Mouse (Mus musculus) midbrain, embryonic 10.5 days (tissue): Measurements from ENCODE around the gene Strada. TPM values are rescaled to one million over a fixed set of nuclear protein-coding genes. Genes with fewer than 3 reads are reported as not detected.

Experiments
- DNase-seq: peaks from one replicate; pipeline ENCODE4 v3.0.0-alpha.2; 2017; ENCODE audit warnings: low spot score
- H3K27ac ChIP-seq: fragments of 300-500 bp; sonication (generic); replicated peaks from 2 replicates; pipeline ENCODE4 v1.5.1; 2016; ENCODE audit warnings: mild to moderate bottlenecking
- H3K27me3 ChIP-seq: fragments of 300-500 bp; sonication (generic); 2 replicates; pipeline ENCODE4 v1.6.1; 2016; ENCODE audit warnings: low read depth, mild to moderate bottlenecking; ENCODE audit not compliant: poor library complexity, severe bottlenecking
- H3K36me3 ChIP-seq: fragments of 300-500 bp; sonication (generic); 2 replicates; pipeline ENCODE4 v1.6.1; 2016; ENCODE audit warnings: mild to moderate bottlenecking, moderate library complexity
- H3K4me1 ChIP-seq: fragments of 300-500 bp; sonication (generic); 2 replicates; pipeline ENCODE4 v1.6.1; 2016
- H3K4me3 ChIP-seq: fragments of 300-500 bp; sonication (generic); 2 replicates; pipeline ENCODE4 v1.5.1; 2016; ENCODE audit warnings: mild to moderate bottlenecking, moderate library complexity
- H3K9me3 ChIP-seq: fragments of 300-500 bp; sonication (generic); replicated peaks from 2 replicates; pipeline ENCODE4 v1.6.1; 2016; ENCODE audit warnings: mild to moderate bottlenecking
- WGBS: fragments of 180-500 bp; shearing (Covaris S2); methylation state at CpG from one replicate; pipeline ENCODE4 v1.1.7; 2016; 5-methylcytosine and 5-hydroxymethylcytosine counted together
- polyA plus RNA-seq: library from polyadenylated mRNA; unstranded; fragments of >200 nt; fragmentation: Nextera tagmentation; extraction: Ambion mirVana; gene quantifications from 2 replicates; pipeline ENCODE4 v1.2.1, GENCODE M21; 2016

Gene Strada
- polyA plus RNA-seq, 1 experiment from 2014 or later: 42.4 TPM

DNA sequence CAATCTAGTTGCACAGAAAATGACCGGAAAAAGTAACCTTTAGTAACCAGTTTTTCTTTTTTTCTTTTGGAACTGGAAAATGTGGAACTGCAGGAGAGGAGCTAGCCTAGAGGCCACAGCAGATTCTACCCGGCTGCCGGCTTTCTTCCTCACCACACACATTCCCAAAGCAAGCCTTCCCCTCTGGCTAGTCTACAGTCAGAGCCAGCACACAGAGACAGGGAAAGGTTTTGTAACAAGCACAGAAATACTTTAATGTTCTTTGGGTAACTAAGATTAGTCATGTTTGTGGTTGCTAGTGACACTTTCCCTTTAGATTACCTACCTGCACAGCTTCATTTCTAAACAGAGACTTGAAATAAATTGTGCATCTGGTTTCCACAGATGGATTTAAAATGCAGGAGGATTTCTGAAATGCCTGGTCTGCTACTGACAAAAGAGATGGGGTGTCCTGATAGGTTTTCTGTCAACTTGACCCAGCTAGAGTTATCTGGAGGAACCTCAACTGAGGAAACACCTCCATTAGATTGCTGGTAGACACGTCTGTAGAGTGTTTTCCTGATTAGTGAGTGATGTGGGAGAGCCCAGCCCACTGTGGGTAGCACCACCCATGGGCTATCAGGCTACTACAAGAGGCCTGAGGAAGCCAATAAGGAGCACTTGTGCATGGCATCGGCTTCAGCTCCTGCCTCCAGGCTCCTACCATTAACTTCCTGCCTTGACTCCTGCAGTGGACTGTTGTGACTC is 23.8 kb downstream of the Strada start:
- H3K27me3 ChIP-seq: no peaks in the 10 kb centered on the region
- WGBS: 83% methylated on average over 5 of the region's 5 CpGs
- DNase-seq: no peak

DNA sequence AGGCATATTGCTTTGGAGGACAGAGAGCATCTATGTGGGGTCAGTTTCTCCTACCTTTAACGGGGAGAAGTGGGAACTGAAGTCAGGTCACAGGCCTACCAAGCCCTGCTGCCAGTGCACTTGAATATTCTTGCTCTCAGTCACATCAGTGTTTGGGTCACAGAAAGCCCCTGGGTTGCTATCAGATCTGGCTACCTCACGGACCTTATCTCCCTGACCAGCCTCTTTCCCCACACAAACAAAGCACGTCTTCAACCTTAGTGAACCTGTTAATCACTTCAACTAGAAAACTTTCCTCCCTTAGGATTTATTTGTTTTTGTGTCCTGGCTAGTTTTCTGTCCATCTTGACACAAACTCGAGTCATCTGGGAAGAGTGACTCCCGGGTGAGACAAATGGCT is 25.6 kb downstream of the Strada start:
- Histone ChIP-seq H3K4me3 (no peak overlapping the region), H3K4me1 (0 out of 2 replicates have a peak, but pooled peaks cover 3% of the 10 kb centered on the region), H3K27me3 (no peaks in the 10 kb centered on the region), H3K9me3 (no peaks in the 10 kb centered on the region), H3K27ac (no peak overlapping the region), H3K36me3 (peaks cover 19% of the 10 kb centered on the region)
- 87% methylated on average over 5 of the region's 5 CpGs for WGBS
- DNase-seq: no peak

More for the DNA sequence above, 23.8 kb downstream of the Strada start:
- H3K4me1 ChIP-seq: 0 out of 2 replicates have a peak, but pooled peaks cover 3% of the 10 kb centered on the region
- H3K9me3 ChIP-seq: no peaks in the 10 kb centered on the region
- peaks cover 19% of the 10 kb centered on the region for H3K36me3 ChIP-seq
- H3K4me3 ChIP-seq: no peak overlapping the region
- no peak overlapping the region for H3K27ac ChIP-seq

DNA sequence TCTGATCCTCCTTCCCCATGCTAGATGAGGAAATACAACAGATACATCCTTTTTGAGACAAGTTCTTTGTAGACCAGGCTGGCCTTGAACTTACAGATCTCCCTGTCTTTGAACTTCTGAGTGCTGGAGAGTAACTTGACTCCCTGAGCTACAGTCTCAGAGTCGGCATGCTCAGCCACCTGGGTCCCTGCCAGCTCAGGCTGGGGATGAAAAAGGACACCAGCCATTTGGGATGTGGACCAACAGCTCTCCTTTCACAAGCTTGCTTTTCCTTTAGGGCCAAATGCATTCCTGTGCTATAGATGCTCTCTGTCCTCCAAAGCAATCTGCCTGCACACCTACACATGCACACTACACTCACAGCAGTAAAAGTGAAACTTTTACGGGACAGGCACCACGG is 26.9 kb downstream of the Strada start:
- H3K27ac ChIP-seq: no peak overlapping the region
- H3K4me3 ChIP-seq: no peak overlapping the region
- DNase-seq: no peak
- 0 out of 2 replicates have a peak, but pooled peaks cover 3% of the 10 kb centered on the region for H3K4me1 ChIP-seq
- WGBS: 80% methylated on average over 3 of the region's 3 CpGs
- peaks cover 30% of the 10 kb centered on the region for H3K36me3 ChIP-seq
- H3K9me3 ChIP-seq: no peaks in the 10 kb centered on the region
- no peaks in the 10 kb centered on the region for H3K27me3 ChIP-seq

DNA sequence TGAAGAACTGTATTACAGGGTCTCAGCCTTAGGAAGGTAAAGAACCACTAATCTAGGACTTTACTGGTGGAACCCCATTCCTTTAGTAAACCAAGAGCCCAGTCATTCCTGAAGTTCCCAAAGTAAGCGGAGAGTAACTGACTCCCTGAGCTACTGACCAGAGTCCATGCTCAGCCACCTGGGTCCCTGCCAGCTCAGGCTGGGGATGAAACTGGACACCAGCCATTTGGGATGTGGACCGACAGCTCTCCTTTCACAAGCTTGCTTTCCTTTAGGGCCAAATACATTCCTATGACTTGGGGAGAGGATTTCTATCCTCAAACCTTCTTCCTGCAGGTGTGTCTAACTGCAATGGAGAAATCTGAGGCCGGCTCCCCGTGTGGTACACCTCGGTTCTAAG is 27.6 kb downstream of the Strada start:
- no peaks in the 10 kb centered on the region for H3K9me3 ChIP-seq
- H3K27ac ChIP-seq: no peak overlapping the region
- DNase-seq: no peak
- H3K4me3 ChIP-seq: no peak overlapping the region
- no peaks in the 10 kb centered on the region for H3K27me3 ChIP-seq
- peaks cover 37% of the 10 kb centered on the region for H3K36me3 ChIP-seq
- no peaks in the 10 kb centered on the region for H3K4me1 ChIP-seq
- 84% methylated on average over 5 of the region's 5 CpGs for WGBS

DNA sequence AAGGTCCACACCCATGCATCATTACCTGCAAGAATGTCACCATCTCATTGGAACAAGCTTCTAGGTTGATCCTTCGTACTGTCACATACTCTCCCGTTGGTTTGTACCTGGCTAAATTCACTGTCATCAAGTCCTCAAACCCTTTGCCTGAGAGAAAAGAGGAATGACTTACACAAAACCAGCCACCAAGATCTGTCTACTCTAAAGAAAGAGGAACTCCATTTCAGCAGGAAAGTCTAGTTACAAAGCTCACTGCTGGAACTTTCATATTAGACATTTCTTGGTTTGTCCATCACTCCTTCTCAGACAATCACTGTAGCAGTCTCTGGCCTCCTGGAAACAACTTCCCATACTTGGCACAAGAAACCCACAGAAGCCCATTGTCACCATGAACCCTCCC is 28.7 kb downstream of the Strada start:
- Histone ChIP-seq H3K9me3 (no peaks in the 10 kb centered on the region), H3K27ac (no peak overlapping the region), H3K36me3 (peaks cover 42% of the 10 kb centered on the region), H3K4me1 (no peaks in the 10 kb centered on the region), H3K27me3 (no peaks in the 10 kb centered on the region), H3K4me3 (no peak overlapping the region)
- 95% methylated on average over 2 of the region's 2 CpGs for WGBS
- no peak for DNase-seq

DNA sequence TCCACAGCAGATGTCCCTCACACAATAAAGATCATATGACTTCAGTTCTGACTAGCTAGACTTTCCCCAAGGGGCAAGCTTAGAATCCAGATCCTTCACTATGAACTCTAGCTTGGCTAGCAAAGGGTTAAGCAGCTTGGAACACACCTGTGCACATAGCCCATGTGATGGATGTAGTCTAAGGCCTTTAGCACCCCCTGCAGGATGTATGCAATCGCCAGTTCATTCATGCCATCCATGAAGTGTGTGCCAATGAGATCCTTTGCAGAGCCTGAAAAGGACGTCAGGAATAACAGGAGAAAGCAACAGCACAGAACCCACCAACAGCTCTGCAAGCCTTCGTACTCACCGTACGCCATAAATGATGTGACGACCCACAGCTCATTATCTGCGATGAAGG is 31.2 kb downstream of the Strada start:
- no peaks in the 10 kb centered on the region for H3K27me3 ChIP-seq
- no peaks in the 10 kb centered on the region for H3K9me3 ChIP-seq
- no peak overlapping the region for H3K27ac ChIP-seq
- no peak for DNase-seq
- H3K4me3 ChIP-seq: no peak overlapping the region
- WGBS: 83% methylated on average over 7 of the region's 7 CpGs
- peaks cover 66% of the 10 kb centered on the region for H3K36me3 ChIP-seq
- no peaks in the 10 kb centered on the region for H3K4me1 ChIP-seq

DNA sequence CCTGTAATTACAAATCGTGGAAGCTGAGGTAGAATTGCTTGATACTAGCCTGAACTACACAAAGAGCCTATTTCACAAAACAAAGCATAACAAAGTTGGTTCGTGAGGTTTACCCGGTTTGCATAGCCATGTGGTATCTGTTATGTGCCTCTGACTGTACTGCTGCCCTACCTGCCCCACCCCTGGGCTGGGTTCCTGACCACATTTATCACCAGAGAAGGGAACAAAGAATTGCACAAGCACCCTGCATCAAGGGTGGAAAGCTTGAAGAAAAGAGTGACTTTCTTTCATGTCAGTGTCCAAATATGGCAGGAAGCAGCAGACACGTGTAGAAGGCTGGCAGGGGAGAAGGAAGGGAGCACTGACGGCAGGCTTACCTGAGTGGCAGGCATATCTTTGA is 34.5 kb downstream of the Strada start:
- no peak overlapping the region for H3K4me3 ChIP-seq
- no peak overlapping the region for H3K27ac ChIP-seq
- DNase-seq: no peak
- H3K9me3 ChIP-seq: no peaks in the 10 kb centered on the region
- no peaks in the 10 kb centered on the region for H3K4me1 ChIP-seq
- H3K27me3 ChIP-seq: no peaks in the 10 kb centered on the region
- peaks cover 86% of the 10 kb centered on the region for H3K36me3 ChIP-seq
- WGBS: 89% methylated on average over 5 of the region's 5 CpGs

DNA sequence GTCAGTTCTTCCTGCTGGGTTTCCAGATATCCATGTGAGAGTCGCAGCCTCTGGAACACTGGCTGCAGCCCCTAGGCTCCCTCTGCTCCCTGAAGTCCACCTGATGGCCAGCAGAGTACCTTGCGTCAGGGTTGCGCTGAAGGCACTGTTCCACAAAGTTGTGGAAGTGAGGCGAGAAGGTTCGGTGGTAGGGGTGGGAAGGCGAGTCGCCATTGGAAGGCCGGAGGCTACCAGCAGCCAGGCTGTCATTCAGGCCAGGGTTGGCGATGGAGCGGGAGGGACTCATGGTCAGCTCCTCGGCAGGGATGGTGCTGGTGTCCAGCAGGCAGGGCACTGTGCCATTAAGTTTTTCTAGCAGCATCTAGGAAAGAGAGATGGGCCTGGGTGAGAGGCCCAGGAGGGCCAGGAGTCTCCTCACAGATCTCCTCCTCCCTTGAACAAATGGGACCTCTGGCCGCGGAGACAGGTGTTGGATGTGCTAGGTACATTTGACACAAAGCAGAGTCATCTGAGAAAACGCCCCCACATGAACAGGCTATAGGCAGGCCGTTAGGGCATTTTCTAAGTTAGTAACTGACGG is 37.3 kb downstream of the Strada start:
- no peaks in the 10 kb centered on the region for H3K27me3 ChIP-seq
- H3K4me3 ChIP-seq: no peak overlapping the region
- 89% methylated on average over 16 of the region's 16 CpGs for WGBS
- H3K4me1 ChIP-seq: peaks cover 18% of the 10 kb centered on the region
- no peak overlapping the region for H3K27ac ChIP-seq
- DNase-seq: no peak
- H3K36me3 ChIP-seq: peaks cover 71% of the 10 kb centered on the region
- H3K9me3 ChIP-seq: no peaks in the 10 kb centered on the region

DNA sequence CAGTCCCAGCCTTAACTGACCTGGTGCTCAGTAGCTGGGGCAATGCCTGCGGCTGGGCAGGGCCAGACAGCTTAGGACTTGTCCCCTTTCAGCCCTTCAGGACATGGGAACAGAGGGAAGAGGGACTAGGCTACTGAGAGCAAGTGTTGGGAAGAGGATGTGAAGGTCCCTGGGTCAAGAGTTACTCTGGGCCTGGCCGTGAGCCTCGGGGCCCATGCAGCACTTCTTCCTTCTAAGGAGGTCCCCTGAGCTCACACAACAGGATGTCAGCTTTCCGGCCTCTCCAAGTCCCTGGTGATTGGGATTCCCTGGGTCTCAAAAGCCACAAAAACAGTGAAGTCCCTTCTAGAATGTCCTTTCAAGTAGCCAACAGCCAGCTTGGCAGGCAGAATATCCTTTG is 38.4 kb downstream of the Strada start:
- Histone ChIP-seq H3K4me1 (peaks cover 30% of the 10 kb centered on the region), H3K36me3 (peaks cover 70% of the 10 kb centered on the region), H3K4me3 (no peak overlapping the region), H3K9me3 (no peaks in the 10 kb centered on the region), H3K27ac (no peak overlapping the region), H3K27me3 (no peaks in the 10 kb centered on the region)
- WGBS: 90% methylated on average over 4 of the region's 4 CpGs
- DNase-seq: no peak

DNA sequence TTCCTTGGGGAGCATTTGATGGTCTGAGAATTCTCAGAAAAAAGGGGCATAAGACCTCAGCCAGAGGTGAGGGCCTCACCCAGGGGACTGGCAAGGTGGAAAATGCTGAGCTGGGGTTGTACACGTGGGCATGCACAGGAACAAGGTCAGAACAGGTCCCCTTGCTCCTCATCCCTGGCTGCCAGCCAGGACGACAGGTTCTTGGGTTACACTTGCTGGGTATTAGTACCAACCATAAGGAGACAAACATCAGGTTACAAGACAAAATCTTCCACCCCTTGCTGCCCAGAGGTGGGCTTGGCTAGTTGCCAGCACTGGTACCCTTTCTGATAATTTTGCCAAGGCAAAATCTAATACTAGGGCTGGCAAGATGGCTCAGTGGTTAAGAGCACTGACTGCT is 39.7 kb downstream of the Strada start:
- WGBS: 86% methylated on average over 2 of the region's 2 CpGs
- no peak for DNase-seq
- peaks cover 72% of the 10 kb centered on the region for H3K36me3 ChIP-seq

DNA sequence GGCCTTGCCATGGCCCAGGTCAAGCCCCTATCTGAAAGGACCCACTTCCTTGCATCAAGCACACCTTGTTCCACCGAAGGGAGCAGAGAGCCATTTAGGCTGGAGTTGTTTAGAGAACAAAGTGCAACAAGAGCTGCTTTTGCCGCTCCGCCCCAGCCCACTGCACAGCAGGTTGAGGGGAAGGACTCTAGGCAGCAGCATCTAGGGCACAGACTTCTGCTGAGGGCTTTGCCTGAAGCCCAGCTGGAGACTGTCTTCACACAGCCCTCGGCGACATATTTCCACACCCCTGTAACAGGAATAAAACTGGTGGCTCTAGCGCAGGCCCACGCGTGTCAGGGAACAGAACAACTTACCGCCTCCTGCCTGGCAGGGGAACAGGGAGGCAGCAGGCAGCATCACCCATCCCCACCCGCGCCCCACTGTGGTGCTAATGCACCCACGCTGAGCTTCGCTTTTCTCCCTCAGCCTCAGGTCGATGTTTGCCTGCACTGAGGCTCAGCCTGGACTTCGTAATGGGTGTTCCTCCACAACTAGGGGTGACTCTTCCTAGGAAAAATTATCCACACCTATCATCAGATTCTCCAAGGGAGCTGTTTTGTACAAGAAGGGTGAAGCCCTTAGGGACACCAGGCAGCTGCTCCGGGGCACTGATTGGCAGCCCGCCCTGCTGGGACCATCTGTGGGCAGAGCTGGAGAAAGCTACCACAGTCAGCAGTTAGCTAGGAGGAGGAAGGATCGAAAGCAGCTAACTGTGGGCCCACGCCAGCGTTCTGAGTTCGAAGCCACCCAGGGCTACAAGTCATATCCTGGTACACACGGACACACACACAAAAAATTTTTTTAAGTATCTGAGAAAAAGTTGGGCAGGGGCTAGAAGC is 40.9 kb downstream of the Strada start, which contains the start of the genes Gm10840 and Limd2:
Gm10840 (plus strand) TSS at position 10 of the 881 bp plus-strand sequence.
Limd2 (minus strand) TSS at position 20 of the 881 bp plus-strand sequence.
- no peak for DNase-seq
- peaks cover 39% of the 10 kb centered on the region for H3K4me1 ChIP-seq
- H3K36me3 ChIP-seq: peaks cover 72% of the 10 kb centered on the region
- peak within 1 kb of the TSS; percentile 93 for H3K27ac ChIP-seq
- no peaks in the 10 kb centered on the region for H3K9me3 ChIP-seq
- H3K4me3 ChIP-seq: peak within 1 kb of the TSS; percentile 92
- 31% methylated on average over 22 of the region's 22 CpGs for WGBS
- H3K27me3 ChIP-seq: no peaks in the 10 kb centered on the region

More for the DNA sequence above, 39.7 kb downstream of the Strada start:
- Histone ChIP-seq H3K4me1 (peaks cover 39% of the 10 kb centered on the region), H3K9me3 (no peaks in the 10 kb centered on the region), H3K4me3 (no peak overlapping the region), H3K27me3 (no peaks in the 10 kb centered on the region), H3K27ac (no peak overlapping the region)

DNA sequence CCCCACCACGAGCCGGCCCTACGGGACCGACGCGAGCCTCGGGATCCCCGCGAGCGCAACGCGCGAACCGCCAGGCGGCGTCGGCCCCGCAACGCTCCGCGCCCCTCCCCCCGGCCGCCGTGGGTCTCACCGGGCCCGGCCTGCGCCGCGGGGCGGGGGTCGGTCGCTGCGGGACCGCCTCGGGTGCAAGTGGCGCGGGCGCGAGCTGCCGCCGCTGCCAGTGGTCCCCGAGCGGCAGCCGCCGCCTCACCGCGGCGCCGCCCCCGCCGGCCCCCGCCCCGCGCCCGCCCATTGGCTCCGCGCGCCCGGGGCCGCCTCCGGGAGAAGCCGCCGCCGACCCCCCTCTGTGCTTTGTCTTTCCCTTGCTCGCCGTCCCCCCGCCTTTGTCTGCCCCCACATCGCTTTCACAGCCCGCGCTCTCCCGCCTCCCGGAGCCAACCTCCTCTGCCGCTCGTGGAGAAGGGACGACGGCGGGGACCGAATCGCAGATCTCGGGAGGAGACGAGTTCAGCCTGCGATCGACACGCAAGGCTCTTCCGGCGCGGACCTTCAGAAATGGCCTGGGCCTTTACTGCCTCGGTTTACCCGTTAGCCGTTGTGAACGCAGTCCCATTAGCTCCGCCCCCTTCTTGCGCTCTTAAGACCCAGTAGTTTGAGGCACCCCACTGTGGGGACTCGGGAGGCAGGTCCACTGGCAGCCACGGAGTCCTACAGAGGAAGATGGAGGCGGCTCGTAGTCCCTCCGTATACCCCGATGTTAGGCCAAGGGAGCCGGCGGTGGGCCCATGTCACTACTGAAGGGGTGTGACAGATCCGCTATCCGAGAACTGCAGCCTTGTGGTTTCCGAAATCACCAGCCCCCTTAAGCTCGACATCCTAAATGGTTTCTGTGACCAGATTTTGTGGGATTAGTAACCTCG is 41.8 kb downstream of the Strada start:
- WGBS: under 1% methylated on average over 95 of the region's 106 CpGs
- H3K27ac ChIP-seq: peak overlapping the region; percentile 93

More for the DNA sequence above, 41.8 kb downstream of the Strada start:
- Histone ChIP-seq H3K27me3 (no peaks in the 10 kb centered on the region), H3K9me3 (no peaks in the 10 kb centered on the region), H3K36me3 (peaks cover 72% of the 10 kb centered on the region), H3K4me1 (peaks cover 39% of the 10 kb centered on the region), H3K4me3 (peak overlapping the region; percentile 92)
- DNase-seq: peak; percentile 86
